Mouse (Mus musculus): Measurements from ENCODE around the gene Gm49366.

DNA sequence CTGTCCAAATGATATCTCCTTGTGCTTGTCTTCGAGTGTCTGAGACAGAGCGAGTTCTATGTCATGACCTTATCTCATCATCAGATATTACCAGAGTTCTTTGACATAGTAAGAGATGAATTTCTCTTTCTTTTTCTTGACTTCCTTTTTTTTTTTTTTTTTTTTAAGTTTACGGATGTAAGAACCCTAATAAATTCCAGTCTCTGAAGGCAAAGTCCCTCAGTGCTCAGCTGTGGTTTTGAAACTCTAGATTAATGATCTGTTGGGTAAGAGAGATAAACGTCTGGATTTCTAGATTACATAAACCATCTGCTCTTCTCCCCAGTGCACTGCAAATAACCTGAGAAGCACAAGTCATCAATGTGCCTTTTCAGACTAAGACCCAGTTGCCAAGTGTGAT, 4.6 kb upstream of the Gm49366 start:
- no peak for TF ChIP-seq CTCF (IDR thresholded peaks at IDR 0.05; ENCODE audit: control insufficient read depth, insufficient read depth, insufficient replicate concordance, low read depth, low read length)
- no peak for TF ChIP-seq POLR2A (IDR thresholded peaks at IDR 0.05; ENCODE audit: control insufficient read depth, low read depth, low read length)
